Mouse (Mus musculus): Measurements from ENCODE around the gene Mast4.

Gene Mast4

GRCm38 (mm10) chr13:102865971-102866724 lies 468.1 kb downstream of the Mast4 start:
- peak; percentile 27 for DNase-seq (ENCODE audit: low read depth, low spot score)

- no peak for DNase-seq (ENCODE audit: low read depth, low spot score)
These were observed 468.8 kb downstream of the Mast4 start for GRCm38 (mm10) chr13:102865494-102865893.

GRCm38 (mm10) chr13:102864840-102865239 lies 469.5 kb downstream of the Mast4 start:
- no peak for DNase-seq (ENCODE audit: low read depth, low spot score)

GRCm38 (mm10) chr13:102864079-102864478 lies 470.2 kb downstream of the Mast4 start:
- no peak for DNase-seq (ENCODE audit: low read depth, low spot score)

- no peak for DNase-seq (ENCODE audit: low read depth, low spot score)
These were observed 471.3 kb downstream of the Mast4 start for GRCm38 (mm10) chr13:102862981-102863380.

GRCm38 (mm10) chr13:102862397-102862796 lies 471.9 kb downstream of the Mast4 start:
- no peak for DNase-seq (ENCODE audit: low read depth, low spot score)

GRCm38 (mm10) chr13:102860733-102861132 lies 473.6 kb downstream of the Mast4 start:
- DNase-seq (ENCODE audit: low read depth, low spot score): no peak

GRCm38 (mm10) chr13:102860135-102860534 lies 474.2 kb downstream of the Mast4 start:
- DNase-seq (ENCODE audit: low read depth, low spot score): no peak

- no peak for DNase-seq (ENCODE audit: low read depth, low spot score)
These were observed 476.8 kb downstream of the Mast4 start for GRCm38 (mm10) chr13:102857539-102857838.

GRCm38 (mm10) chr13:102856821-102857538 lies 477.3 kb downstream of the Mast4 start:
- peak; percentile 54 for DNase-seq (ENCODE audit: low read depth, low spot score)

- DNase-seq (ENCODE audit: low read depth, low spot score): no peak
These were observed 481.4 kb downstream of the Mast4 start for GRCm38 (mm10) chr13:102852865-102853264.

GRCm38 (mm10) chr13:102851253-102851652 lies 483.0 kb downstream of the Mast4 start:
- no peak for DNase-seq (ENCODE audit: low read depth, low spot score)

- DNase-seq (ENCODE audit: low read depth, low spot score): no peak
These were observed 483.7 kb downstream of the Mast4 start for GRCm38 (mm10) chr13:102850594-102850993.

GRCm38 (mm10) chr13:102849068-102849467 lies 485.2 kb downstream of the Mast4 start:
- DNase-seq (ENCODE audit: low read depth, low spot score): no peak

GRCm38 (mm10) chr13:102846473-102846872 lies 487.8 kb downstream of the Mast4 start:
- no peak for DNase-seq (ENCODE audit: low read depth, low spot score)

- no peak for DNase-seq (ENCODE audit: low read depth, low spot score)
These were observed 491.6 kb downstream of the Mast4 start for GRCm38 (mm10) chr13:102842715-102843114.

GRCm38 (mm10) chr13:102842237-102842636 lies 492.1 kb downstream of the Mast4 start:
- no peak for DNase-seq (ENCODE audit: low read depth, low spot score)

- DNase-seq (ENCODE audit: low read depth, low spot score): no peak
These were observed 494.4 kb downstream of the Mast4 start for GRCm38 (mm10) chr13:102839741-102840482.

- DNase-seq (ENCODE audit: low read depth, low spot score): peak; percentile 69
These were observed 496.9 kb downstream of the Mast4 start for GRCm38 (mm10) chr13:102837427-102837826.

- peak; percentile 49 for DNase-seq (ENCODE audit: low read depth, low spot score)
These were observed 499.0 kb downstream of the Mast4 start for GRCm38 (mm10) chr13:102835336-102835735.

GRCm38 (mm10) chr13:102818287-102818686 lies 516.0 kb downstream of the Mast4 start:
- DNase-seq (ENCODE audit: low read depth, low spot score): no peak

- DNase-seq (ENCODE audit: low read depth, low spot score): no peak
These were observed 517.6 kb downstream of the Mast4 start for GRCm38 (mm10) chr13:102816689-102817088.
